Mouse (Mus musculus) intestine, embryonic 16.5 days (tissue): Measurements from ENCODE around the gene Dab1. TPM values are rescaled to one million over a fixed set of nuclear protein-coding genes. Genes with fewer than 3 reads are reported as not detected.

ENCODE experiments used
- ATAC-seq: fragments of 200-750 bp; cut with Nextera tagmentation; 2 replicates; pipeline ENCODE4 v1.8.0; 2017; ENCODE audit warnings: moderate TSS enrichment, moderate library complexity
- H3K27ac ChIP-seq: fragments of 300-500 bp; sonication (generic); 2 replicates; pipeline ENCODE4 v1.5.1; 2014; ENCODE audit warnings: mild to moderate bottlenecking, low read length
- H3K27me3 ChIP-seq: fragments of 300-500 bp; sonication (generic); replicated peaks from 2 replicates; pipeline ENCODE4 v1.6.1; 2014; ENCODE audit warnings: low read length, control low read depth, mixed read lengths; ENCODE audit not compliant: control insufficient read depth, insufficient read depth
- H3K36me3 ChIP-seq: fragments of 300-500 bp; sonication (generic); 2 replicates; pipeline ENCODE4 v1.6.1; 2014; ENCODE audit warnings: low read length, control low read depth; ENCODE audit not compliant: control insufficient read depth, insufficient read depth
- H3K4me1 ChIP-seq: fragments of 300-500 bp; sonication (generic); 2 replicates; pipeline ENCODE4 v1.6.1; 2014; ENCODE audit warnings: low read length, control low read depth, mixed read lengths; ENCODE audit not compliant: control insufficient read depth, insufficient read depth
- H3K4me2 ChIP-seq: fragments of 300-500 bp; sonication (generic); 2 replicates; pipeline ENCODE4 v1.6.1; 2014; ENCODE audit warnings: low read depth, low read length, control low read depth
- H3K4me3 ChIP-seq: fragments of 300-500 bp; sonication (generic); 2 replicates; pipeline ENCODE4 v1.5.1; 2014; ENCODE audit warnings: mild to moderate bottlenecking, low read length
- H3K9ac ChIP-seq: fragments of 300-500 bp; sonication (generic); 2 replicates; pipeline ENCODE4 v1.6.1; 2014; ENCODE audit warnings: low read depth, low read length
- H3K9me3 ChIP-seq: fragments of 300-500 bp; sonication (generic); 2 replicates; pipeline ENCODE4 v1.6.1; 2016; ENCODE audit warnings: low read length, control low read depth; ENCODE audit not compliant: control insufficient read depth
- whole genome bisulfite sequencing: fragments of 180-500 bp; shearing (Covaris S2); extraction: QIAGEN DNeasy Blood & Tissue Kit; methylation state at CpG from one replicate; pipeline ENCODE4 v1.1.7; 2014; 5-methylcytosine and 5-hydroxymethylcytosine counted together
- polyA plus RNA-seq: library from polyadenylated mRNA; unstranded; fragments of >200 nt; fragmentation: Nextera tagmentation; extraction: Ambion mirVana; gene quantifications from 2 replicates; pipeline ENCODE4 v1.2.1, GENCODE M21; 2015

The Dab1 gene
- polyA plus RNA-seq, 1 experiment from 2014 or later: 54.5 TPM

- Histone ChIP-seq H3K4me3 (no peak overlapping the region), H3K4me2 (no peak overlapping the region), H3K27ac (no peak overlapping the region), H3K36me3 (no peaks in the 10 kb centered on the region), H3K9me3 (no peaks in the 10 kb centered on the region), H3K27me3 (no peaks in the 10 kb centered on the region), H3K4me1 (no peaks in the 10 kb centered on the region), H3K9ac (no peak overlapping the region)
- 70% methylated on average over 6 of the region's 6 CpGs for WGBS
- ATAC-seq: no peak
Observed at GRCm38 (mm10) chr4:103678501-103678900, 59.3 kb downstream of the Dab1 start.

DNA sequence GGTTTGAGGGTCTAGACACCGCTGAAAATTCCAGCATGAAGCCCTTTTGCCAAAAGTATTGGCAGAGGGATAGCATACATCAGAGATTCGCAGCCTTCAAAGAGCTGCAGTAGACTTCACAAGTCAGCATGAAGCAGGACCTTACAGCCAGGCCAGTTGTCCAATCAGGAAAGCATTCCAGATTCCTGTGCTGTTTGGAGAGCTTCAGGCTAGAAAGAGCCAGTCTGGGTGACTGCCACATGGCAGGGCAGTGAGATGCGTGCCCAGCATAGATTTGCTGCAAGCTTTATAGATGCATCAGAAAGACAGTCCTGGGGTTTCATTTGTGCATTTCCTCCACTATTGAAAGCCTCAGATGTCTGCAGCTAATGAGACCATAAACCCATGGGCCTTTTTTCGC is 66.0 kb downstream of the Dab1 start:
- Histone ChIP-seq H3K4me3 (no peak overlapping the region), H3K4me1 (no peaks in the 10 kb centered on the region), H3K36me3 (no peaks in the 10 kb centered on the region), H3K27me3 (no peaks in the 10 kb centered on the region), H3K27ac (no peak overlapping the region), H3K9ac (no peak overlapping the region), H3K4me2 (no peak overlapping the region), H3K9me3 (no peaks in the 10 kb centered on the region)
- 78% methylated on average over 4 of the region's 4 CpGs for WGBS
- no peak for ATAC-seq

GRCm38 (mm10) chr4:103691717-103692116 is 72.6 kb downstream of the Dab1 start:
- H3K36me3 ChIP-seq: no peaks in the 10 kb centered on the region
- H3K9ac ChIP-seq: no peak overlapping the region
- no peak overlapping the region for H3K27ac ChIP-seq
- ATAC-seq: no peak
- H3K4me2 ChIP-seq: no peak overlapping the region
- no peak overlapping the region for H3K4me3 ChIP-seq
- H3K27me3 ChIP-seq: no peaks in the 10 kb centered on the region
- no peaks in the 10 kb centered on the region for H3K4me1 ChIP-seq
- 57% methylated on average over 3 of the region's 3 CpGs for WGBS
- no peaks in the 10 kb centered on the region for H3K9me3 ChIP-seq

DNA sequence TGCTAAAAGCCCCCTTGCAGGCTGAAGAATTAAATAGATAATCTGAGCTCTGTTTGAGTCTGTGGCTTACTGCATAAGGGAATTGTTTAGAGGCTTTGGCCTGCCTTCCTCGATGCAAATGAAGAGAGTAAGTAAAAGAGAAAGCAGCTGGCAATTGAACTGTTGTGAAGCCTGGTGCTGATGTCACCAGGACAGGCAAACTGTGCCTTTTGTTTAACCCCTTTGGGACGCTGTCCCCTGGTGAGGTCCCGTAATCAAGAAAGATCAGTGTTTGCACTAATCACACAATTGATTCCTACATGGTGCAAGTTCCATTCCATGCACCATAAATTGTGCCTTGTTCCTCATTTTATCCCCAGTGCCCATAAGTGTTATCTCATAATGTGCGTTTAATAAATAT is 80.6 kb downstream of the Dab1 start:
- H3K4me1 ChIP-seq: no peaks in the 10 kb centered on the region
- 41% methylated on average over 4 of the region's 4 CpGs for WGBS
- no peak overlapping the region for H3K9ac ChIP-seq
- H3K36me3 ChIP-seq: no peaks in the 10 kb centered on the region
- no peaks in the 10 kb centered on the region for H3K9me3 ChIP-seq
- ATAC-seq: no peak
- no peak overlapping the region for H3K27ac ChIP-seq
- H3K27me3 ChIP-seq: no peaks in the 10 kb centered on the region
- H3K4me2 ChIP-seq: no peak overlapping the region
- no peak overlapping the region for H3K4me3 ChIP-seq

DNA sequence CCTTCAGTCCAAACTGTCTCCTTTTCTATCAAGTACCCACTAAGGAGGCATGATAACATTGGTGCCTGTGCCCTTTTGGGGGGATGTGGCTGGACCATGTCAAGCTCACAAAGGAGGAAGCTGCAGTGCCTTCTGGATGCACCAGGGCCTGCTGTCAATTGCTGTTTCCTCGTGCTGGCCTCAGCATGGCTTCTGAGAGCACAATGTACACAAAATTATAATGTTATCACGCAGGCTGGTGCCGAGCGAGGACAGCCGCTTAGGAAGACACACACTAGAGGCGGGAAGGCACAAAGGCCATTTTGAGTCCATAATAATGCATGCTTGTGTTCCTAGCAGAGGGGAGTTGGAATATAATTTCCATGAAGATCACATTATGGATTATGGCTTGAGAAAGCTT is 81.2 kb downstream of the Dab1 start:
- Histone ChIP-seq H3K27me3 (no peaks in the 10 kb centered on the region), H3K4me3 (no peak overlapping the region), H3K9me3 (no peaks in the 10 kb centered on the region), H3K4me2 (no peak overlapping the region), H3K36me3 (no peaks in the 10 kb centered on the region), H3K27ac (no peak overlapping the region), H3K9ac (no peak overlapping the region), H3K4me1 (no peaks in the 10 kb centered on the region)
- WGBS: 47% methylated on average over 6 of the region's 6 CpGs
- ATAC-seq: no peak

GRCm38 (mm10) chr4:103702137-103702536 is 83.0 kb downstream of the Dab1 start:
- ATAC-seq: no peak
- Histone ChIP-seq H3K4me1 (no peaks in the 10 kb centered on the region), H3K27me3 (no peaks in the 10 kb centered on the region), H3K4me3 (no peak overlapping the region), H3K4me2 (no peak overlapping the region), H3K9ac (no peak overlapping the region), H3K36me3 (no peaks in the 10 kb centered on the region), H3K9me3 (no peaks in the 10 kb centered on the region), H3K27ac (no peak overlapping the region)
- WGBS: 52% methylated on average over 3 of the region's 3 CpGs

DNA sequence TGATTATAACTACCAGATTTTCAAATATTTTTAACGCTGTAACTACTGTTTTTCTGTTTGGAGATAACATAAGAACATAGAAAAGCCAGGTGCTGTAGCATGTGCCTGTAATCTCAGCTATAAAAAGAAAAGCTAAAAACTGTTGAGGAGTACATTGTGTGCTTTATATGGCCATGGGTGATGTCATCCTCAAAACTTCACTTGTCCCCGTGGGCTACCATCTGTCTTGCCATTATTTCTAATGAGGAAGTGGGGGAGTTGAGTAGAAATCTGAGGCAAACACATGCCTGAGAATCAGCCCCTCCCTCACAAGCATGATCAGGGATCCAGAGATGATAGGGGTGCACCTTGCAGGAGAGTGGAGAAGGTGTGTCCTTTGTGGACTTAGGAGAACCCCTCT is 85.3 kb downstream of the Dab1 start:
- no peaks in the 10 kb centered on the region for H3K27me3 ChIP-seq
- 70% methylated on average over 2 of the region's 2 CpGs for WGBS
- H3K4me3 ChIP-seq: no peak overlapping the region
- H3K9ac ChIP-seq: no peak overlapping the region
- no peaks in the 10 kb centered on the region for H3K9me3 ChIP-seq
- no peaks in the 10 kb centered on the region for H3K36me3 ChIP-seq
- H3K27ac ChIP-seq: no peak overlapping the region
- no peaks in the 10 kb centered on the region for H3K4me1 ChIP-seq
- no peak overlapping the region for H3K4me2 ChIP-seq
- ATAC-seq: no peak

GRCm38 (mm10) chr4:103706501-103706900 is 87.3 kb downstream of the Dab1 start:
- no peaks in the 10 kb centered on the region for H3K27me3 ChIP-seq
- no peaks in the 10 kb centered on the region for H3K9me3 ChIP-seq
- no peak overlapping the region for H3K4me2 ChIP-seq
- WGBS: 79% methylated on average over 4 of the region's 4 CpGs
- ATAC-seq: no peak
- H3K4me1 ChIP-seq: no peaks in the 10 kb centered on the region
- H3K27ac ChIP-seq: no peak overlapping the region
- H3K4me3 ChIP-seq: no peak overlapping the region
- no peak overlapping the region for H3K9ac ChIP-seq
- H3K36me3 ChIP-seq: no peaks in the 10 kb centered on the region

DNA sequence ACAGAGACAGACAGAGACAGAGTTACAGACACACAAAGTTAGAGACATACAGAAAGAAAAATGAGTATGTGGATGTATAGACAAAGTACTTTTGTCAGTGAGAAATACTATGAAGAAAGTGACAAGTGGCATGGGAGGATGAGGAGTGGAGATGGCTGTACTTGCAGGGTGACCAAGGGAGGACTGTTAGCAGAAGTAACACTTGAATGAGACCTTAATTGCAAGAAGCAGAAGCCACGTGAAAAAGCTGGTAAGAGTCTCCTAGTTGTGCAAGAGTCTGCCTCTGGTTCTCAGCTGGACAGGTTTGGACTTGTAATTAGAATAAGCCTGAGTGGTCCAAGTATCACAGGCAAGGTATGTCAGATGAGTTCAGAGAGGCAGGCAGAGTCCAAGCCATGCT is 88.0 kb downstream of the Dab1 start:
- H3K4me1 ChIP-seq: no peaks in the 10 kb centered on the region
- 58% methylated on average over 1 of the region's 1 CpGs for WGBS
- ATAC-seq: no peak
- no peak overlapping the region for H3K4me2 ChIP-seq
- no peaks in the 10 kb centered on the region for H3K36me3 ChIP-seq
- no peak overlapping the region for H3K4me3 ChIP-seq
- H3K27me3 ChIP-seq: no peaks in the 10 kb centered on the region
- H3K27ac ChIP-seq: no peak overlapping the region
- no peak overlapping the region for H3K9ac ChIP-seq
- H3K9me3 ChIP-seq: no peaks in the 10 kb centered on the region

GRCm38 (mm10) chr4:103711353-103711752 is 92.2 kb downstream of the Dab1 start:
- 83% methylated on average over 6 of the region's 6 CpGs for WGBS
- H3K4me1 ChIP-seq: no peaks in the 10 kb centered on the region
- no peaks in the 10 kb centered on the region for H3K36me3 ChIP-seq
- H3K9me3 ChIP-seq: no peaks in the 10 kb centered on the region
- H3K4me2 ChIP-seq: no peak overlapping the region
- no peak overlapping the region for H3K9ac ChIP-seq
- no peaks in the 10 kb centered on the region for H3K27me3 ChIP-seq
- H3K4me3 ChIP-seq: no peak overlapping the region
- H3K27ac ChIP-seq: no peak overlapping the region
- no peak for ATAC-seq
